Mouse (Mus musculus): ENCODE measurements at regions not wholly inside any gene's neighbourhood (a gene's known extent, or its start where the extent isn't known, plus 50 kb on each side); places are given as distances from the start of the nearest gene placed in this dataset.

- TF ChIP-seq CTCF (IDR thresholded peaks at IDR 0.05; ENCODE audit: low read depth) (no peak), EP300 (optimal IDR thresholded peaks at IDR 0.05) (no peak)
These were observed 813.1 kb upstream of the Lcorl start for GRCm38 (mm10) chr5:46670484-46670883.

All from stomach, postnatal 0 days (tissue).